Mouse (Mus musculus) cerebellum, adult (tissue): ENCODE data around the gene Ice2.

Experiments
- ATAC-seq: cut with Nextera tagmentation; 2 replicates; pipeline ENCODE4 v1.9.2; 2017; ENCODE audit warnings: mild to moderate bottlenecking, moderate library complexity, mixed read lengths; ENCODE audit not compliant: insufficient number of reproducible peaks, low FRiP score, low TSS enrichment

The Ice2 gene

GRCm38 (mm10) chr9:69397760-69398452 lies at the start of gene Ice2:
TSS of gene Ice2 (plus strand) at chr9:69397906.
- ATAC-seq, result peak; percentile 90

- ATAC-seq, result no peak
Measured at GRCm38 (mm10) chr9:69349537-69349936, 48.2 kb upstream of the Ice2 start.

- ATAC-seq, result no peak
Measured at GRCm38 (mm10) chr9:69354228-69354627, 43.5 kb upstream of the Ice2 start.

- ATAC-seq, result 0 out of 2 replicates have a peak, but pooled peaks have one; percentile 45
Measured at GRCm38 (mm10) chr9:69357834-69358233, 39.9 kb upstream of the Ice2 start.

GRCm38 (mm10) chr9:69358797-69359196 lies 38.9 kb upstream of the Ice2 start:
- no peak for ATAC-seq

GRCm38 (mm10) chr9:69361951-69362445 lies 35.7 kb upstream of the Ice2 start:
- no peak for ATAC-seq

GRCm38 (mm10) chr9:69362766-69363165 lies 34.9 kb upstream of the Ice2 start:
- no peak for ATAC-seq

GRCm38 (mm10) chr9:69364117-69364516 lies 33.6 kb upstream of the Ice2 start:
- no peak for ATAC-seq

GRCm38 (mm10) chr9:69367055-69367454 lies 30.7 kb upstream of the Ice2 start:
- ATAC-seq, result no peak

- 0 out of 2 replicates have a peak, but pooled peaks have one; percentile 54 for ATAC-seq
Measured at GRCm38 (mm10) chr9:69368071-69368470, 29.6 kb upstream of the Ice2 start.

GRCm38 (mm10) chr9:69371046-69371724 lies 26.5 kb upstream of the Ice2 start:
- ATAC-seq, result no peak

- ATAC-seq, result no peak
Measured at GRCm38 (mm10) chr9:69372871-69373270, 24.8 kb upstream of the Ice2 start.

- no peak for ATAC-seq
Measured at GRCm38 (mm10) chr9:69376982-69377653, 20.6 kb upstream of the Ice2 start.

GRCm38 (mm10) chr9:69377654-69378045 lies 20.1 kb upstream of the Ice2 start:
- ATAC-seq, result no peak

GRCm38 (mm10) chr9:69380546-69380945 lies 17.2 kb upstream of the Ice2 start:
- ATAC-seq, result no peak

- ATAC-seq, result no peak
Measured at GRCm38 (mm10) chr9:69381741-69382140, 16.0 kb upstream of the Ice2 start.

GRCm38 (mm10) chr9:69384475-69384874 lies 13.2 kb upstream of the Ice2 start:
- no peak for ATAC-seq

GRCm38 (mm10) chr9:69384905-69385304 lies 12.8 kb upstream of the Ice2 start:
- no peak for ATAC-seq

- ATAC-seq, result no peak
Measured at GRCm38 (mm10) chr9:69387296-69387695, 10.4 kb upstream of the Ice2 start.

GRCm38 (mm10) chr9:69390631-69391030 lies 7.1 kb upstream of the Ice2 start:
- no peak; the same call in 1 of the 2 replicates for ATAC-seq

GRCm38 (mm10) chr9:69394234-69394633 lies 3.5 kb upstream of the Ice2 start:
- no peak for ATAC-seq
